In the genomic region with DNA sequence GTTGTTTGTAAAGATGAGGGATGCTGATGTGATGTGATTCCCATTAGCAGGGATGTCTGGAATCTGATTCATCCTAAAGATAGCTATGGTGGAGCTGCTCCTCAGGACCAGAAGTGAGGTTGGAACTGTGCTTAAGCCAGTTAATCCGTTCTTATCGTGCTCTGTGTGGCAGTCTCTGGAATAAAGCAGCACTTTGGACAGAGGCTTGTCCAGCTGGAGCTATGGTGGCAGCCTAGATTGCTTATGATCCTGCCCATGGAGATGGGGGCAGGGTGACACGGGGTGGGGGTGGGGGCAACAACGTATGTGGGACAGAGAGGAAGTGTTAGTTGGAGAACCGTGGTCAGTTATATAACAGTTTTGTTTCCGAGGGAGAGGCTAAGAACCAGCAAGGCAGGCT, we compare ENCODE assay signal across 9 mouse cellular contexts.
A peak's percentile ranks its signal among the peaks of the same experiment; 100 is the strongest.
DNase-seq lines count a peak whose midpoint lies in the region; ATAC-seq lines count a peak whose summit lies in the region.
"Had no signal": no experiment of that assay in that cellular context is flagged by ENCODE, and none has a peak within 500 bp of the region (broad histone marks: within the 10 kb centered on the region; RNA-seq: fewer than 3 reads in every experiment).

No protein-coding gene starts in this region.

- ATAC-seq in limb, embryonic 11.5 days (ENCODE audit: insufficient number of reproducible peaks, low FRiP score, low TSS enrichment, low read depth): no peak

- H3K9me3 ChIP-seq in forebrain, embryonic 10.5 days: no peaks in the 10 kb centered on the region
- H3K9me3 ChIP-seq in limb, embryonic 11.5 days (ENCODE audit: control insufficient read depth, low read length): no peaks in the 10 kb centered on the region

- H3K4me1 ChIP-seq in forebrain, embryonic 10.5 days: peaks cover 53% of the 10 kb centered on the region
- peaks cover 6% of the 10 kb centered on the region; the same call in 1 of the 2 replicates for H3K4me1 ChIP-seq in limb, embryonic 11.5 days (ENCODE audit: control insufficient read depth, insufficient read depth, low read length)

- no peak overlapping the region for H3K9ac ChIP-seq in limb, embryonic 11.5 days (ENCODE audit: low read length)

- DNase-seq in kidney, postnatal 10 days: peak; percentile 32
- DNase-seq in kidney, postnatal 25 days: no peak
- no peak for DNase-seq in forebrain, embryonic 10.5 days (ENCODE audit: extremely low spot score, low spot score)
- DNase-seq in limb, embryonic 11.5 days (ENCODE audit: low spot score): peak; percentile 52
- DNase-seq in retina, embryonic 14.5 days (ENCODE audit: low spot score): peak; percentile 42
- no peak for DNase-seq in adrenal gland, adult 8-10 months
- no peak for DNase-seq in layer of hippocampus, postnatal 10 days (ENCODE audit: low spot score in 2 of 2)
- no peak for DNase-seq in gastrocnemius, postnatal 25 days
- DNase-seq: cerebellum, postnatal 36 days had no signal

- peak overlapping the region; percentile 85 for H3K4me3 ChIP-seq in forebrain, embryonic 10.5 days
- H3K4me3 ChIP-seq in limb, embryonic 11.5 days (ENCODE audit: low read depth, low read length): no peak overlapping the region

- WGBS in forebrain, embryonic 10.5 days: 20% methylated on average over 6 of the region's 6 CpGs
- WGBS in limb, embryonic 11.5 days: 14% methylated on average over 6 of the region's 6 CpGs

- no peaks in the 10 kb centered on the region for H3K36me3 ChIP-seq in forebrain, embryonic 10.5 days (replicated peaks)
- H3K36me3 ChIP-seq in limb, embryonic 11.5 days (ENCODE audit: control insufficient read depth, insufficient read depth, low read length): no peaks in the 10 kb centered on the region

- no peak overlapping the region for H3K4me2 ChIP-seq in limb, embryonic 11.5 days (ENCODE audit: low read depth, severe bottlenecking)

- no peak overlapping the region for H3K27ac ChIP-seq in forebrain, embryonic 10.5 days
- no peak overlapping the region for H3K27ac ChIP-seq in limb, embryonic 11.5 days (replicated peaks; ENCODE audit: low read depth, low read length)

- peaks cover 17% of the 10 kb centered on the region for H3K27me3 ChIP-seq in forebrain, embryonic 10.5 days (ENCODE audit: poor library complexity, severe bottlenecking)
- no peaks in the 10 kb centered on the region for H3K27me3 ChIP-seq in limb, embryonic 11.5 days (ENCODE audit: control insufficient read depth, insufficient read depth, low read length)

Comparison
In these comparisons a context has a peak if more than half of its experiments do, and no peak if none do; other contexts are left out.
1. DNase-seq: peak in kidney, postnatal 10 days (single experiment), limb, embryonic 11.5 days (single experiment) and retina, embryonic 14.5 days (single experiment); none in kidney, postnatal 25 days (0 of 2), forebrain, embryonic 10.5 days (single experiment), adrenal gland, adult 8-10 months (single experiment), layer of hippocampus, postnatal 10 days (0 of 2) and gastrocnemius, postnatal 25 days (single experiment).